Comparison of ENCODE assay signal across 14 mouse cellular contexts in genomic region chr12:3377190-3377589, GRCm38 (mm10). TPM values are rescaled to one million over a fixed set of nuclear protein-coding genes. Genes with fewer than 3 reads are reported as not detected.
DNase-seq lines count a peak whose midpoint lies in the region; ATAC-seq and TF ChIP-seq lines count a peak whose summit lies in the region.
"Had no signal": no experiment of that assay in that cellular context is flagged by ENCODE, and none has a peak within 500 bp of the region (broad histone marks: within the 10 kb centered on the region; RNA-seq: fewer than 3 reads in every experiment).

No protein-coding gene starts in this region.

- 25% methylated on average over 3 of the region's 3 CpGs for WGBS in hindbrain, embryonic 11.5 days

- H3K27ac ChIP-seq in layer of hippocampus, adult 2 months: no peak overlapping the region
- no peak overlapping the region for H3K27ac ChIP-seq in hindbrain, embryonic 11.5 days (ENCODE audit: low read depth, low read length)
- H3K27ac ChIP-seq: hindbrain, embryonic 13.5 days had no signal

- H3K9me3 ChIP-seq in hindbrain, embryonic 11.5 days (ENCODE audit: control insufficient read depth, low read length): no peaks in the 10 kb centered on the region
- H3K9me3 ChIP-seq: hindbrain, embryonic 13.5 days had no signal

- peak; percentile 75 for ATAC-seq in megakaryocyte, adult 5-6 weeks (ENCODE audit: poor library complexity, severe bottlenecking)
- ATAC-seq in hindbrain, embryonic 11.5 days (ENCODE audit: low FRiP score): no peak
- ATAC-seq: activated CD4-positive, CD25-positive, alpha-beta regulatory T cell, adult 4 months had no signal

- no peak overlapping the region for H3ac ChIP-seq in C2C12 (ENCODE audit: control insufficient read depth, insufficient read length, low read depth)

- intact Hi-C loops in left cerebral cortex, postnatal 14 days (cut with DNase I): no loop called here

- H3K4me1 ChIP-seq in hindbrain, embryonic 11.5 days (replicated peaks; ENCODE audit: control insufficient read depth, insufficient read depth, low read length): no peaks in the 10 kb centered on the region

- peaks cover 4% of the 10 kb centered on the region for H3K36me3 ChIP-seq in C2C12 (ENCODE audit: control insufficient read depth, insufficient read depth)
- H3K36me3 ChIP-seq in hindbrain, embryonic 11.5 days (ENCODE audit: control insufficient read depth, insufficient read depth, low read length): no peaks in the 10 kb centered on the region

- H3K79me3 ChIP-seq in C2C12 (ENCODE audit: low read depth): peaks cover 28% of the 10 kb centered on the region

- peak; percentile 64 for TF ChIP-seq CTCF in layer of hippocampus, adult 2 months (conservative IDR thresholded peaks at IDR 0.05)
- TF ChIP-seq CTCF in C2C12 (IDR thresholded peaks at IDR 0.05; ENCODE audit: control insufficient read depth, insufficient read depth, insufficient read length): no peak

- H3K27me3 ChIP-seq in C2C12 (ENCODE audit: control insufficient read depth, insufficient read depth, insufficient read length): no peaks in the 10 kb centered on the region
- no peaks in the 10 kb centered on the region for H3K27me3 ChIP-seq in hindbrain, embryonic 11.5 days (ENCODE audit: control insufficient read depth, insufficient read depth, low read length)
- H3K27me3 ChIP-seq: hindbrain, embryonic 13.5 days had no signal

- H3K4me3 ChIP-seq in layer of hippocampus, adult 2 months: no peak overlapping the region
- no peak overlapping the region for H3K4me3 ChIP-seq in C2C12 (ENCODE audit: insufficient read depth, poor library complexity, severe bottlenecking)
- H3K4me3 ChIP-seq in hindbrain, embryonic 11.5 days (ENCODE audit: low read depth, low read length): no peak overlapping the region
- H3K4me3 ChIP-seq: hindbrain, embryonic 13.5 days had no signal

- DNase-seq in layer of hippocampus, adult 2 months (ENCODE audit: low spot score in 2 of 2): no peak
- no peak for DNase-seq in layer of hippocampus, postnatal 10 days (ENCODE audit: low spot score in 2 of 2)
- peak; percentile 27 for DNase-seq in MN1 (ENCODE audit: low spot score)
- no peak for DNase-seq in left cerebral cortex, postnatal 14 days (ENCODE audit: low spot score in 2 of 2)
- no peak for DNase-seq in kidney, adult 18-20 months
- DNase-seq in hindbrain, embryonic 11.5 days (ENCODE audit: low spot score): no peak
- DNase-seq: cerebellum, adult 8-10 months; heart, adult 18-20 months; lung, postnatal 10 days; spleen, adult 18-20 months had no signal

- peaks cover 64% of the 10 kb centered on the region for H3K79me2 ChIP-seq in C2C12 (ENCODE audit: control insufficient read depth, insufficient read depth)

- H3K9ac ChIP-seq in hindbrain, embryonic 11.5 days (ENCODE audit: low read depth, low read length): no peak overlapping the region
- H3K9ac ChIP-seq: hindbrain, embryonic 13.5 days had no signal

- no peak overlapping the region for H3K4me2 ChIP-seq in hindbrain, embryonic 11.5 days (replicated peaks; ENCODE audit: low read depth, low read length)
- H3K4me2 ChIP-seq: hindbrain, embryonic 13.5 days had no signal

TF ChIP-seq in C2C12, 6 proteins besides CTCF, POLR2A, EP300 and RAD21:
- no peak for TF ChIP-seq CEBPB (IDR thresholded peaks at IDR 0.05; ENCODE audit: low read depth)
- peak; percentile 39 for TF ChIP-seq MAX (IDR thresholded peaks at IDR 0.05)

RNA-seq across cellular contexts. Expression of gene Kif3c, which starts 12.3 kb away (rescaled TPM):
- total RNA-seq in layer of hippocampus, adult 2 months (2021): 100 to 1,000 TPM; 167 to 169 TPM
- total RNA-seq in layer of hippocampus, postnatal 10 days (2021): 100 to 1,000 TPM; 195 to 196 TPM
- polyA plus RNA-seq in C2C12 (2012; fragmentation: generic; extraction: Trizol): 17.4 TPM
- 1.8 and 2.5 TPM in 2 replicates for total RNA-seq in megakaryocyte, adult 5-6 weeks (2015)
- total RNA-seq in megakaryocyte, adult 5-6 weeks (2017): 1.8 and 1.9 TPM in 2 replicates
- 100 to 1,000 TPM; 210 to 212 TPM for total RNA-seq in left cerebral cortex, postnatal 14 days (2021)
- polyA plus RNA-seq in hindbrain, embryonic 11.5 days (2014; fragmentation: Nextera tagmentation; extraction: Ambion mirVana): 23.4 and 28.3 TPM in 2 replicates

RNA-seq across cellular contexts. Expression of gene Asxl2, which starts 49.5 kb away (rescaled TPM):
- 10 to 100 TPM; 32.6 to 34.3 TPM for total RNA-seq in layer of hippocampus, adult 2 months (2021)
- total RNA-seq in layer of hippocampus, postnatal 10 days (2021): 10 to 100 TPM; 27.0 to 27.8 TPM
- polyA plus RNA-seq in C2C12 (2012; fragmentation: generic; extraction: Trizol): 5.9 TPM
- total RNA-seq in megakaryocyte, adult 5-6 weeks (2015): 33.5 and 38.8 TPM in 2 replicates
- total RNA-seq in megakaryocyte, adult 5-6 weeks (2017): 29.0 and 41.9 TPM in 2 replicates
- total RNA-seq in left cerebral cortex, postnatal 14 days (2021): 10 to 100 TPM; 26.3 to 29.7 TPM
- polyA plus RNA-seq in hindbrain, embryonic 11.5 days (2014; fragmentation: Nextera tagmentation; extraction: Ambion mirVana): 13.2 and 21.3 TPM in 2 replicates

Comparison
In these comparisons a context has a peak if more than half of its experiments do, and no peak if none do; other contexts are left out.
1. RNA of gene Kif3c, which starts 12.3 kb away (total RNA-seq): 210 to 212 TPM in left cerebral cortex, postnatal 14 days, 195 to 196 TPM in layer of hippocampus, postnatal 10 days and 167 to 169 TPM in layer of hippocampus, adult 2 months; 1.8 to 2.5 TPM in megakaryocyte, adult 5-6 weeks; every median in the first group is over 10 times any median in the second.